Mouse (Mus musculus) ES-E14 (cell line): ENCODE data around the gene Erap1. TPM values are rescaled to one million over a fixed set of nuclear protein-coding genes. Genes with fewer than 3 reads are reported as not detected.

Experiments
- DNase-seq: peaks from one replicate; pipeline ENCODE4 v3.0.0-alpha.2; 2013; ENCODE audit warnings: low read depth, low spot score
- H3K27ac ChIP-seq: 2 replicates; pipeline ENCODE4 v1.5.1; 2012; ENCODE audit warnings: low read depth, mild to moderate bottlenecking, low read length, moderate library complexity, mixed read lengths; ENCODE audit not compliant: poor library complexity, insufficient read depth, severe bottlenecking
- H3K36me3 ChIP-seq: 2 replicates; pipeline ENCODE4 v1.6.1; 2012; ENCODE audit warnings: mild to moderate bottlenecking, low read length, moderate library complexity, mixed read lengths; ENCODE audit not compliant: control insufficient read depth, poor library complexity, insufficient read depth, severe bottlenecking
- H3K4me1 ChIP-seq, 2 experiments: fragments of 150-350 bp in 1 of 2; sonication (generic) in 1 of 2; 2 replicates each; pipeline ENCODE4 v1.6.1; 2012; ENCODE audit warnings: low read length in 2 of 2, mild to moderate bottlenecking in 1 of 2, mixed read lengths in 1 of 2; ENCODE audit not compliant: control insufficient read depth in 2 of 2, insufficient read depth in 2 of 2, poor library complexity in 1 of 2
- H3K4me3 ChIP-seq, 2 experiments: fragments of 150-350 bp in 1 of 2; sonication (generic) in 1 of 2; 2 replicates each; pipeline ENCODE4 v1.5.1; 2012; ENCODE audit warnings: low read length in 2 of 2, low read depth in 1 of 2, mild to moderate bottlenecking in 1 of 2, mixed read lengths in 1 of 2; ENCODE audit not compliant: insufficient read depth in 1 of 2, poor library complexity in 1 of 2, severe bottlenecking in 1 of 2
- H3K9ac ChIP-seq: 2 replicates; pipeline ENCODE4 v1.6.1; 2012; ENCODE audit warnings: low read depth, mild to moderate bottlenecking, low read length, mixed read lengths; ENCODE audit not compliant: poor library complexity, insufficient read depth, severe bottlenecking
- H3K9me3 ChIP-seq: fragments of 150-350 bp; sonication (generic); 2 replicates; pipeline ENCODE4 v1.6.1; 2012; ENCODE audit warnings: low read depth, mild to moderate bottlenecking, low read length; ENCODE audit not compliant: control insufficient read depth, insufficient read depth
- CHD2 ChIP-seq: IDR thresholded peaks from 2 replicates; pipeline ENCODE4 v1.6.1; 2014; ENCODE audit warnings: mild to moderate bottlenecking, low read depth, low read length, inconsistent platforms
- HCFC1 ChIP-seq: IDR thresholded peaks from 2 replicates; pipeline ENCODE4 v1.6.1; 2012; ENCODE audit warnings: low read length, inconsistent platforms, borderline replicate concordance; ENCODE audit not compliant: insufficient read depth
- MAFK ChIP-seq: IDR thresholded peaks from 2 replicates; pipeline ENCODE4 v1.6.1; 2014; ENCODE audit warnings: mild to moderate bottlenecking, low read depth, low read length, inconsistent platforms; ENCODE audit not compliant: insufficient read depth
- ZC3H11A ChIP-seq: IDR thresholded peaks from 2 replicates; pipeline ENCODE4 v1.6.1; 2012; ENCODE audit warnings: low read depth, mild to moderate bottlenecking, inconsistent platforms, low read length, borderline replicate concordance
- ZNF384 ChIP-seq: IDR thresholded peaks from 2 replicates; pipeline ENCODE4 v1.6.1; 2012; ENCODE audit warnings: low read depth, low read length, inconsistent platforms
- in situ Hi-C, 2 experiments: fragments of 600-800 bp; cut with MboI; formaldehyde crosslinking; loops; one replicate each; pipeline ENCODE4 v1.15.1; 2025; ENCODE audit warnings: low sequenced_read_pairs in 2 of 2, inconsistent platforms in 1 of 2; ENCODE audit not compliant: unreplicated experiment in 2 of 2
- total RNA-seq: library from RNA; depleted of rRNA; stranded (reverse); fragments of 300-350 nt; gene quantifications from 2 replicates; pipeline ENCODE4 v1.2.3, GENCODE M21; 2012; rRNA removed

Gene Erap1
- total RNA-seq, 1 experiment: 8.2 TPM

DNA sequence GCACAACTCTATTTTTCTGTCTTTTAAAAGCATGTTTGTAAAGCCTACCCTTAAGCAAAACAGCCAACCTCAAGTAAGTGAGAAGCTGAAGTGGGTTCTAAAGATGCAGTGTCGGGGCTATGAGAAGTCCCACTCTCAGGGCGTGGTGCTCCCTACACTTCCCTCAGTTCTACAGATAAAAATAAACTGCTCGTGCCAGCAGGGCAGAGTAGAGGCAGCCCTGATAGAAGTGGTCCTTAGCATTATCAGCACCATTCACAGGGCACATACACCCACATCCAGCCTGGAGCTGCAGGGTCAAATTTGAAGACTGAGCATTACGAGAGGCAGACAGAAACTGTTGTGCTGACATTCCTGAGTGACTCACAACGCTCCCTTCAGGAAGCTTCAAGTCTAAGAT lies 96.5 kb downstream of the Erap1 start:
- H3K4me1 ChIP-seq: no peaks in the 10 kb centered on the region
- no peak for TF ChIP-seq ZNF384
- H3K36me3 ChIP-seq: peaks cover 3% of the 10 kb centered on the region; the same call in 1 of the 2 replicates
- no peak overlapping the region for H3K4me3 ChIP-seq
- H3K9ac ChIP-seq: no peak overlapping the region
- in situ Hi-C loops: no loop called here
- no peak for DNase-seq
- H3K27ac ChIP-seq: no peak overlapping the region
- no peaks in the 10 kb centered on the region for H3K9me3 ChIP-seq

DNA sequence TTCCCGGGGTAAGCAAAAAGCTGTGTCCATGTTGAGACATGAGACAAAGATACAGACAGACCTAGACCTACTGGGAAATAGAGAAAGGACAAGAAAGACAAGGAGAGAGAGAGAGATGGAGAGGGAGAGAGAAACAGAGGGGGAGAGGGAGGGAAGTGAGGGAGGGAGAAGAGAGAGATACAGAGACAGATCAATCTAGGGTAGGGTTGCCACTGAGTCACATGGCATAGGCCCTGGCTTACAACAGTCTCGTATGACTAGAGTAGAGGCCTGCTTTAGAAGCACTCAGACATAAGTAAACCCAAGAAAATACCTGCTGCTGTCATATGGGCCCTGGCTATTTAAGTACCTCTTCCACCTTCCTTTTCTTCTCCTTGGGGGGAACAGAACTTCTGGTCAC lies 97.0 kb downstream of the Erap1 start:
- no peak overlapping the region for H3K27ac ChIP-seq
- in situ Hi-C loops: no loop called here
- no peaks in the 10 kb centered on the region for H3K9me3 ChIP-seq
- H3K4me1 ChIP-seq: no peaks in the 10 kb centered on the region
- H3K36me3 ChIP-seq: peaks cover 3% of the 10 kb centered on the region; the same call in 1 of the 2 replicates
- no peak overlapping the region for H3K4me3 ChIP-seq
- no peak for DNase-seq
- no peak for TF ChIP-seq ZC3H11A
- no peak for TF ChIP-seq CHD2
- no peak for TF ChIP-seq ZNF384
- no peak for TF ChIP-seq HCFC1
- no peak for TF ChIP-seq MAFK
- H3K9ac ChIP-seq: no peak overlapping the region

Other genes starting within 250 kb of the Erap1 start
- 3.0 and 4.5 TPM in 2 replicates for gene Zfp72, start 248.7 kb upstream of the Erap1 start, total RNA-seq
- gene Ftl1-ps1, start 239.9 kb upstream of the Erap1 start, total RNA-seq: 2,182 and 2,189 TPM in 2 replicates
- gene Zfp825, start 145.6 kb upstream of the Erap1 start, total RNA-seq: 10.1 and 11.6 TPM in 2 replicates
- gene Cast, start 169.2 kb downstream of the Erap1 start, total RNA-seq: 14.7 and 21.2 TPM in 2 replicates